Mouse (Mus musculus): ENCODE measurements around the gene Lgsn. TPM values are rescaled to one million over a fixed set of nuclear protein-coding genes. Genes with fewer than 3 reads are reported as not detected.

Lgsn gene
- polyA plus RNA-seq, 1 experiment from 2014 or later: not detected

Other genes starting within 250 kb of the Lgsn start
- gene AC153137.1, start 198.4 kb upstream of the Lgsn start, polyA plus RNA-seq (2016; fragmentation: Nextera tagmentation; extraction: Ambion mirVana): not detected in 2 replicates
- not detected in 2 replicates for gene 4931428L18Rik, start 46.3 kb downstream of the Lgsn start, polyA plus RNA-seq (2016; fragmentation: Nextera tagmentation; extraction: Ambion mirVana)
- gene Pih1d3, start 46.4 kb downstream of the Lgsn start, polyA plus RNA-seq (2016; fragmentation: Nextera tagmentation; extraction: Ambion mirVana): not detected in 2 replicates